Mouse (Mus musculus): ENCODE data around the gene Egfr.

Gene Egfr

GRCm38 (mm10) chr11:16752007-16752348 lies at the start of gene Egfr:
Gene Egfr (plus strand): TSS chr11:16752203.
- peak; percentile 9 for DNase-seq

- DNase-seq: no peak
These were observed 48.8 kb upstream of the Egfr start for GRCm38 (mm10) chr11:16703221-16703620.

GRCm38 (mm10) chr11:16735083-16735644 lies 16.8 kb upstream of the Egfr start:
- DNase-seq: no peak

- no peak for DNase-seq
These were observed 14.7 kb upstream of the Egfr start for GRCm38 (mm10) chr11:16737323-16737722.

GRCm38 (mm10) chr11:16738691-16739090 lies 13.3 kb upstream of the Egfr start:
- DNase-seq: no peak

- DNase-seq: no peak
These were observed 12.8 kb upstream of the Egfr start for GRCm38 (mm10) chr11:16739155-16739554.

- DNase-seq: no peak
These were observed 11.1 kb upstream of the Egfr start for GRCm38 (mm10) chr11:16740691-16741611.

GRCm38 (mm10) chr11:16742251-16742650 lies 9.8 kb upstream of the Egfr start:
- no peak for DNase-seq

- DNase-seq: no peak
These were observed 9.2 kb upstream of the Egfr start for GRCm38 (mm10) chr11:16742821-16743220.

- no peak for DNase-seq
These were observed 483 bp upstream of the Egfr start for GRCm38 (mm10) chr11:16751457-16751982.

- DNase-seq: no peak
These were observed 548 bp downstream of the Egfr start for GRCm38 (mm10) chr11:16752349-16753153.

GRCm38 (mm10) chr11:16753154-16754040 lies 1.4 kb downstream of the Egfr start:
- DNase-seq: no peak

- no peak for DNase-seq
These were observed 7.9 kb downstream of the Egfr start for GRCm38 (mm10) chr11:16759930-16760329.

- DNase-seq: no peak
These were observed 9.2 kb downstream of the Egfr start for GRCm38 (mm10) chr11:16761184-16761583.

GRCm38 (mm10) chr11:16766038-16766815 lies 14.2 kb downstream of the Egfr start:
- DNase-seq: no peak

GRCm38 (mm10) chr11:16767984-16768383 lies 16.0 kb downstream of the Egfr start:
- DNase-seq: no peak

- no peak for DNase-seq
These were observed 17.3 kb downstream of the Egfr start for GRCm38 (mm10) chr11:16769276-16769675.

GRCm38 (mm10) chr11:16769709-16770303 lies 17.8 kb downstream of the Egfr start:
- no peak for DNase-seq

GRCm38 (mm10) chr11:16770966-16771365 lies 19.0 kb downstream of the Egfr start:
- DNase-seq: no peak

GRCm38 (mm10) chr11:16772717-16773116 lies 20.7 kb downstream of the Egfr start:
- DNase-seq: no peak

GRCm38 (mm10) chr11:16776967-16777366 lies 25.0 kb downstream of the Egfr start:
- DNase-seq: no peak

Measured in cerebellum, adult 11-12 months (tissue).